Mouse (Mus musculus) left cerebral cortex, postnatal 25 days (tissue): ENCODE data around the gene Hopx. TPM values are rescaled to one million over a fixed set of nuclear protein-coding genes. Genes with fewer than 3 reads are reported as not detected.

Source experiments
- DNase-seq, 2 experiments: peaks; one replicate each; pipeline ENCODE4 v3.0.0; 2022; ENCODE audit warnings: low spot score in 2 of 2, mixed read lengths in 1 of 2
- intact Hi-C: fragments of 180-260 bp; cut with DNase I; formaldehyde crosslinking; loops from one replicate; pipeline ENCODE4 v1.15.1; 2025
- total RNA-seq, 2 experiments: library from RNA; stranded (reverse); gene quantifications; 2 replicates each; pipeline ENCODE4 v1.2.3; 2021

Gene Hopx
- total RNA-seq, 2 experiments from 2014 or later: 21.1 to 25.5 TPM

GRCm38 (mm10) chr5:77084418-77084817 is 30.5 kb downstream of the Hopx start:
- intact Hi-C loops: no loop called here

GRCm38 (mm10) chr5:77082735-77083134 is 32.2 kb downstream of the Hopx start:
- peak; percentile 38 to 75 for DNase-seq

More at GRCm38 (mm10) chr5:77084418-77084817, 30.5 kb downstream of the Hopx start:
- no peak for DNase-seq

DNA sequence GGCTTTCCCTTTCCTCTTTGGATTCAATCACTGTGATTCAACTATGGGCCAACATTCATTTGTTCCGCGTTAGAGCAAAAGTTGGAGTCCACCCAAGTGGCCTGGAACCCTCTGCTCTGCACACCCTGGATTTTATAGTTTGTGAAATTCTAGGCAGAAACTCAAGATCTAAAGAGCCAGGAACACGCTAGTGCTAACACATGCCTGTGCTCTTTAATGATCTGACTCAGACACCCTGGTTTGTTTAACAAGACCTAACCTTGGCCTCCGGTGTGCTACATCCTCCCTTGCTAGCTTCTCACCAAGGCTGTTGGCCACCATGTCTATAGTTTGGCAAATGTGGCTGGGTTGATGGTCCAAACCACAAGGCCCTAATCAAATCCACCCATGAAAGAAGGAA is 34.2 kb downstream of the Hopx start:
- intact Hi-C loops: no loop called here
- DNase-seq: no peak

More at GRCm38 (mm10) chr5:77082735-77083134, 32.2 kb downstream of the Hopx start:
- intact Hi-C loops: no loop called here

- no peak for DNase-seq
- intact Hi-C loops: no loop called here
Observed at GRCm38 (mm10) chr5:77075951-77076350, 39.0 kb downstream of the Hopx start.

DNA sequence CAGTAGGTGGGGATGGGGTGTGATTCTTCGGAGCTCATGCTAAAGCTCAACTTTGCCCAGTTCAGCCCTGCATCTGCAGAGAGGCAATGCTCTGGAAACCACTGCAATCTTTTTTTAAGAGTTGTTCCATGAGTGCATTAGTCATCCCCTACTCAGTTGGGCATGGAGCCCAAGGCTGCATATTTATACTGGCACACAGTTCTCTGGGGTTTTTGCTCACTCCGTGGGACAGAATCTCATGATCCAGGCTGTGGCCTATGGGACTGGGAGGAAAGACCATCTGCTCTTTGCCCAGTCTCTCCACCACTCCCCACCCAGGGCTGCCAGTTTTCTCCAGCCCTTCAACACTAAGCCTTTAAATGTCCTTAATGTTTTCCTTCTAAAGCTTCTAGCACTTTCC is 40.0 kb downstream of the Hopx start:
- intact Hi-C loops: no loop called here

GRCm38 (mm10) chr5:77073794-77074193 is 41.1 kb downstream of the Hopx start:
- DNase-seq: no peak
- intact Hi-C loops: no loop called here

More for the DNA sequence above, 40.0 kb downstream of the Hopx start:
- peak; percentile 48 to 87 for DNase-seq

- DNase-seq: no peak
- intact Hi-C loops: no loop called here
Observed at GRCm38 (mm10) chr5:77071626-77072025, 43.3 kb downstream of the Hopx start.

GRCm38 (mm10) chr5:77070987-77071386 is 43.9 kb downstream of the Hopx start:
- intact Hi-C loops: no loop called here
- DNase-seq: no peak

GRCm38 (mm10) chr5:77067321-77067720 is 47.6 kb downstream of the Hopx start:
- intact Hi-C loops: no loop called here
- DNase-seq: no peak

GRCm38 (mm10) chr5:77061372-77062038 is 53.4 kb downstream of the Hopx start:
- intact Hi-C loops: loop anchor here (5.0 kb wide), 1 partner anchor 64 kb away; no protein-coding TSS in a partner anchor
- peak; percentile 42 to 62 for DNase-seq

- DNase-seq: no peak
- intact Hi-C loops: loop anchor here (5.0 kb wide), 1 partner anchor 63 kb away; no protein-coding TSS in a partner anchor
Observed at GRCm38 (mm10) chr5:77060363-77060762, 54.6 kb downstream of the Hopx start.

GRCm38 (mm10) chr5:77056881-77057440 is 58.0 kb downstream of the Hopx start:
- peak in 1 of 2 experiments; percentile 67 for DNase-seq
- intact Hi-C loops: no loop called here

- DNase-seq: no peak
- intact Hi-C loops: no loop called here
Observed at GRCm38 (mm10) chr5:77052616-77053015, 62.3 kb downstream of the Hopx start.

DNA sequence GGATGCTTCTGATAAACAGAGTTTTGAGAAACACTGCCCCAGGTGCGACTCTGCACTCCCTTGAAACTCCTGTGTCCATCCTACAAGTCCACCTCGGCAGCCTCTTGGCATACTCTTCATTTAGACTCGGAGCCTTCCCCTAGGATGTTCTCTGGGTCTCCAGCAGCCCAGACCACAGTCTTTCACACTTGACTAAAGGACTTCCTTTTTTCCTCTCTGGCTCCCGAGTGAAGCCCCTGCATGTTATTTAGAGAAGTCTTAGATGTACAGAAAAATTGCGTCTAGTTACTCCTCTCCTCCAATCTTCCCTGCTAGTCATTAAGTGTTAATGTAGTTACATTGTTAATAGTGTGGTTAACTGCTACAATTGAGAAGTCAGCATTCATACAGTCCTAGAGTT is 70.6 kb downstream of the Hopx start:
- DNase-seq: no peak
- intact Hi-C loops: no loop called here

DNA sequence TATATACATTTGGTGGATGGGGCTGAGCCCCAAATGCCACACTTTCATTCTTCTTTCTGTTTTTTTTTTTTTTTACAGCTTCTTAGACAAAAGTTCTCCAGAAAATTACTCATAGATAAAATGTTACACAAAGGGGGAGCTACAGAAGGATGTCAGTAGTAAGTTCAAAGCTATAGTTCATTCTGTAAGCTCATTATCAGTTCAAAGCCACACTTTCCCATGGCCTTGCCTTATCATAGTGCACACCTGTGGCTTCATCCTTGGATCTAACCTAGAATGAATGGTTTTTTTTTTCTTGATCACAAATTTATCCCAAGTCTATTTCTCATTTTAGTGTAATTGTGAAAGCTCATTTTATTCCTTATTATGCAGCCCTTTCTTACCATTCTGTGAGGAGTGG is 75.5 kb downstream of the Hopx start:
- intact Hi-C loops: no loop called here
- DNase-seq: no peak

- intact Hi-C loops: no loop called here
- no peak for DNase-seq
Observed at GRCm38 (mm10) chr5:77038451-77038850, 76.5 kb downstream of the Hopx start.

Other genes with a start within 250 kb of the Hopx start
- gene Aasdh, start 209.6 kb downstream of the Hopx start, total RNA-seq: 10 to 100 TPM; 21.1 to 21.4 TPM
- 10 to 100 TPM; 89.7 to 92.4 TPM for gene Paics, start 163.8 kb downstream of the Hopx start, total RNA-seq
- 10 to 100 TPM; 17.4 to 19.3 TPM for gene Ppat, start 163.5 kb downstream of the Hopx start, total RNA-seq
- gene Srp72, start 140.4 kb downstream of the Hopx start, total RNA-seq: 100 to 1,000 TPM; 107 TPM
- gene Arl9, start 111.1 kb downstream of the Hopx start, total RNA-seq: not detected
- under 1 TPM in 1 of 2 experiments, not detected in 1; 0.69 TPM for gene Thegl, start 99.1 kb downstream of the Hopx start, total RNA-seq
- not detected for gene Spink2, start 96.3 kb upstream of the Hopx start, total RNA-seq
- gene Rest, start 150.4 kb upstream of the Hopx start, total RNA-seq: 1 to 10 TPM; 3.6 to 3.9 TPM
- 10 to 100 TPM; 25.7 to 27.7 TPM for gene Noa1, start 195.0 kb upstream of the Hopx start, total RNA-seq
- gene Polr2b, start 195.0 kb upstream of the Hopx start, total RNA-seq: 10 to 100 TPM; 43.3 to 44.9 TPM